Mouse (Mus musculus) ES-Bruce4 (cell line): ENCODE measurements around the gene Setd1b. TPM values are rescaled to one million over a fixed set of nuclear protein-coding genes. Genes with fewer than 3 reads are reported as not detected.

Source experiments
- H3K27ac ChIP-seq: 2 replicates; pipeline ENCODE4 v1.5.1; 2012; ENCODE audit warnings: low read length, inconsistent platforms; ENCODE audit not compliant: insufficient read depth
- H3K27me3 ChIP-seq: 2 replicates; pipeline ENCODE4 v1.6.1; 2012; ENCODE audit warnings: mild to moderate bottlenecking, low read length, inconsistent platforms; ENCODE audit not compliant: control insufficient read depth, poor library complexity, insufficient read depth, severe bottlenecking
- H3K36me3 ChIP-seq: 2 replicates; pipeline ENCODE4 v1.6.1; 2012; ENCODE audit warnings: inconsistent platforms, mild to moderate bottlenecking, low read length, moderate library complexity; ENCODE audit not compliant: control insufficient read depth, poor library complexity, insufficient read depth, severe bottlenecking
- H3K4me1 ChIP-seq: one replicate; pipeline ENCODE4 v1.8.1; 2011; ENCODE audit warnings: low read length; ENCODE audit not compliant: control insufficient read depth, insufficient read depth
- H3K4me3 ChIP-seq: 2 replicates; pipeline ENCODE4 v1.5.1; 2011; ENCODE audit warnings: low read depth, mild to moderate bottlenecking, low read length
- H3K9ac ChIP-seq: 2 replicates; pipeline ENCODE4 v1.6.1; 2012; ENCODE audit warnings: low read depth, mild to moderate bottlenecking, inconsistent platforms; ENCODE audit not compliant: poor library complexity, severe bottlenecking
- H3K9me3 ChIP-seq: replicated peaks from 2 replicates; pipeline ENCODE4 v1.6.1; 2012; ENCODE audit warnings: mild to moderate bottlenecking, low read length, inconsistent platforms; ENCODE audit not compliant: control insufficient read depth, poor library complexity, insufficient read depth, severe bottlenecking
- CTCF ChIP-seq: IDR thresholded peaks from one replicate; pipeline ENCODE4 v1.8.1; 2011; ENCODE audit warnings: low read depth, low read length
- EP300 ChIP-seq: IDR thresholded peaks from 2 replicates; pipeline ENCODE4 v1.6.1; 2011; ENCODE audit warnings: low read depth, low read length; ENCODE audit not compliant: insufficient read depth
- POLR2A ChIP-seq: IDR thresholded peaks from one replicate; pipeline ENCODE4 v1.8.1; 2011; ENCODE audit warnings: low read length; ENCODE audit not compliant: insufficient read depth
- polyA plus RNA-seq: library from polyadenylated mRNA; stranded (reverse); fragments of >200 nt; gene quantifications from 2 replicates; pipeline ENCODE4 v1.2.4, GENCODE M21; 2011; ENCODE audit warnings: low read depth; ENCODE audit not compliant: missing spikeins, insufficient read depth, insufficient read length

Gene Setd1b
- polyA plus RNA-seq, 1 experiment, result 8.6 TPM

DNA sequence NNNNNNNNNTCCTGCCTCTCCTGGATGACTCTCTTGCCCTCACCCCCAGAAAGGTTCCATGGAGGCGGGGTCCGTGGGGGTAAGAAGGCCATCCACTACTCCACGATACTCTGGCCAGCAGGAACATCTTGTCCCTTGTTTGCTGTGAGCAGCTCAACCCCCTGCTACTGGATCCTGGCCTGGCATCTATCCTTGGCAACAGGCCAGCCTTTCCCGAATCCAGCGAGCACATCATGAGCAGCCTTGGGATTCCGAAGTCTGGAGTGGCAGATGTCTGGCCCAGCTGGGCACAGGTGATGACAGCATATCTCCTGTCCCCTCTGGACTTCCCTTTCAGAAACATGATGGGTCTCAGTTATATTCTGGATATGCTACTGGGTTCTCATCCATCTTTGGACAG lies 44.0 kb downstream of the Setd1b start:
- Histone ChIP-seq H3K36me3 (no peaks in the 10 kb centered on the region), H3K4me1 (no peaks in the 10 kb centered on the region), H3K9ac (no peak overlapping the region), H3K4me3 (no peak overlapping the region), H3K9me3 (no peaks in the 10 kb centered on the region), H3K27ac (no peak overlapping the region), H3K27me3 (no peaks in the 10 kb centered on the region)
- TF ChIP-seq EP300, result no peak
- no peak for TF ChIP-seq POLR2A
- TF ChIP-seq CTCF, result no peak

DNA sequence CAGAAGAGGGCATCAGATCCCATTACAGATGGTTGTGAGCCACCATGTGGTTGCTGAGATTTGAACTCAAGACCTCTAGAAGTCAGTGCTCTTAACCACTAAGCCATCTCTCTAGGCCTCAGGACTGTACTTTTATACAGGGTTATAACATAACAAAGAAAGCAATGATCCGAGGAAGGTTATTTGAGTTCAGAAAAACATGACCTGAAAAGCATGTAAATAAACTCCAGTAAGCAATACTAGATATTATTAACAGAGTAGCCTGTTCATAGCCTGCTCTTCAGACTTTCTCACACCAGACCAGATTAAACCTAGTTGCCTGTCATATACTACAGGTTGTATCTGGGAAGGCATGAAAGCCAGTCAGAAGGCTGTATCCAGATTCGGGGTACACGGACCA lies 45.3 kb downstream of the Setd1b start:
- Histone ChIP-seq H3K36me3 (no peaks in the 10 kb centered on the region), H3K9ac (no peak overlapping the region), H3K4me3 (no peak overlapping the region), H3K27ac (no peak overlapping the region), H3K4me1 (no peaks in the 10 kb centered on the region), H3K27me3 (no peaks in the 10 kb centered on the region), H3K9me3 (no peaks in the 10 kb centered on the region)
- TF ChIP-seq EP300 (no peak), POLR2A (no peak), CTCF (no peak)

DNA sequence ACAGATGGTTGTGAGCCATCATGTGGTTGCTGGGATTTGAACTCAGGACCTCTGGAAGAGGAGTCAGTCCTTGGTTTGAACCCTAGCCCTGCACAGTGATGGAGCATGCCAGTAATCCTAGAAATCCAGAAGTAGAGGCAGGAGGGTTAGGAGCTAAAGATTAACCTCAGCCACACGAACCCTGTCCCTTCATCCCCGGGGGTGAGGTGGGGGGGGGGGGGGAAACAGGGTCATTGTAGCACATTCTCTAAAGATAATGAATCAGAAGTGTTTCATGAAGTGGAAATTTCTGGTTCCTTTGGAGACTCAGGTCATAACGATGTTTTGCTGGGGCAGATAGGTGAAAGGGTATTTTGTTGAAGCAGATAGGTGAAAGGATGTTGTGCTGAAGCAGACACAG lies 48.9 kb downstream of the Setd1b start:
- Histone ChIP-seq H3K27me3 (no peaks in the 10 kb centered on the region), H3K9ac (no peak overlapping the region), H3K27ac (no peak overlapping the region), H3K9me3 (no peaks in the 10 kb centered on the region), H3K4me1 (no peaks in the 10 kb centered on the region), H3K4me3 (no peak overlapping the region), H3K36me3 (no peaks in the 10 kb centered on the region)
- TF ChIP-seq EP300, result no peak

DNA sequence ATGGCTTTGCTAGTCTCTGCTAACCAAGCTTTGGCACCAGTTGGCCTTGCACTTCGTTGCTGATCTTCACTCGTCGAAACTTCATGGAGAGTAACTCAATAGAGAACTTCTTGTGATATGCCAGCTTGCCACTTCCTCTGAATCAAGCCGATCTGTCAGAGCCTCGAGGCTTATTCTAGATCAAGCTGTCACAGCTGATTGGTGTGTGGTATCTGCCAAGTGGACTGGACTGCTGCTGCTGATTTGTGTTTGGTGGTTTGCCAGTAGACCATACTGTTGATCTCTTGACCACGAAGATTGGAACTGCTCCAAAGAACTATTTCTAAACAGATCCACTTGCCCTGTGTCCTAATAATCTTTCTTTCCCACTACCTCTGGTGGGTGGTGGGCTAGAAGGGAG lies 49.4 kb downstream of the Setd1b start:
- H3K4me3 ChIP-seq, result no peak overlapping the region
- no peak for TF ChIP-seq CTCF
- no peak for TF ChIP-seq EP300
- no peak for TF ChIP-seq POLR2A
- H3K9me3 ChIP-seq, result no peaks in the 10 kb centered on the region
- H3K4me1 ChIP-seq, result no peaks in the 10 kb centered on the region
- H3K27me3 ChIP-seq, result no peaks in the 10 kb centered on the region
- H3K9ac ChIP-seq, result no peak overlapping the region
- H3K27ac ChIP-seq, result no peak overlapping the region
- no peaks in the 10 kb centered on the region for H3K36me3 ChIP-seq

DNA sequence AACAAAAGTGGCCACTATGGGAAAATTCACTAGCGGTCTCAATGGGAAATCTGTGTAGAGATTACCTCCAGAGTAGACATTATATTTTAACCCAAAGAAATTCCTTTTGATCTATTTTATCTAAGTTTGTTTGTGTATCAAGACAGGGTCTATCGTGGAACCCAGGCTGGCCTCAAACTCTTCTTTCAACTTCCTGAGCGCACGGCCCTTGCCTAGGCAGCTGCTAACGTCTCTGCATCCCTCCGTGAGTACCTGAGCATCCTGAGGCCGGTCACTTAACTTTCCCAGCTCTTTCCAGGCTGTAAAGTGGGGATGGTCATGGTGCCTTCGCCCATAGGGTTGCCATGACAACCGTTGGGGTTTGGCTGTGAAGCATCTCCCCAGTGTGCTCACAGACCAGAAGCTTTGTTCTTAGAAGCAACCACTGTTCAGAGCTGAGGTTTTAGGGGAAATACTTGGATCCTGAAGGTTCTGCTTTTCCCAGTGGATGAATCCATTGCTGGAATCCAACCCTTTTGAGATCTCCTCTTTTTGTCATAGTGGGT lies 50.7 kb downstream of the Setd1b start:
- TF ChIP-seq POLR2A (no peak), EP300 (no peak), CTCF (no peak)
- H3K9me3 ChIP-seq, result no peaks in the 10 kb centered on the region
- H3K27me3 ChIP-seq, result no peaks in the 10 kb centered on the region
- no peak overlapping the region for H3K9ac ChIP-seq
- H3K36me3 ChIP-seq, result no peaks in the 10 kb centered on the region
- no peak overlapping the region for H3K27ac ChIP-seq
- H3K4me3 ChIP-seq, result no peak overlapping the region
- H3K4me1 ChIP-seq, result no peaks in the 10 kb centered on the region

DNA sequence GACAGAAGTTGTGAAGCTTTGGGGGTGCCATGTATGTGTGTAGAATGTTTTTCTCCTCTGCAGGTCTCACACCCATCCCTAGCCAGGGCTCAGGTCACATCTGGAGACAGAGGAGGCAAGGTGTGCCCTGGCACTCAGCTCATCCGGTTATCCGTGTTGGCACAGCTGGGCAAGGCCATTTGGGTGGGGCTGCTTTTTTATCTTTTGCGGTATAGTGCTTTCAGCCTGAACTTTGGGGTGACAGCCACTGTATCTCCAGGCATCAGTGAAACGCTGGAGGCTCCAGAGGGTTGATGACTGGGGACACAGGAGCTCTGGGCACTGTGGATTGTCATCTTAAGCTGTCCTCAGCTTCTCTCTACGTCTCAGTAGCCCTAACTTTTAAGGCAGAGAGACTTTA lies 51.4 kb downstream of the Setd1b start:
- Histone ChIP-seq H3K27me3 (no peaks in the 10 kb centered on the region), H3K4me1 (no peaks in the 10 kb centered on the region), H3K4me3 (no peak overlapping the region), H3K36me3 (no peaks in the 10 kb centered on the region), H3K9ac (no peak overlapping the region), H3K27ac (no peak overlapping the region), H3K9me3 (no peaks in the 10 kb centered on the region)
- TF ChIP-seq CTCF, result no peak
- no peak for TF ChIP-seq EP300
- no peak for TF ChIP-seq POLR2A
